Mouse (Mus musculus): ENCODE results near the gene Dnah8. TPM values are rescaled to one million over a fixed set of nuclear protein-coding genes. Genes with fewer than 3 reads are reported as not detected.
"Not testable (repeated sequence)": the region's sequence is repeated elsewhere in the genome, so short reads cannot be mapped to it uniquely, and the experiment has no call there.

Dnah8 gene
- 2.1 and 2.4 TPM in 2 replicates for polyA plus RNA-seq (2014; fragmentation: Nextera tagmentation; extraction: Ambion mirVana)

- not testable (repeated sequence) for DNase-seq; H3K9ac ChIP-seq (replicated peaks; ENCODE audit: low read length)
Measured at GRCm38 (mm10) chr17:30624132-30624531, at the start of gene Dnah8. Gene Dnah8 (plus strand): TSS chr17:30624354.

GRCm38 (mm10) chr17:30574783-30575075 is 49.4 kb upstream of the Dnah8 start:
- Histone ChIP-seq H3K27me3 (ENCODE audit: control insufficient read depth, insufficient read depth, low read length) (no peaks in the 10 kb centered on the region), H3K4me3 (replicated peaks; ENCODE audit: low read depth, low read length) (peak overlapping the region; percentile 68), H3K9ac (replicated peaks; ENCODE audit: low read length) (no peak overlapping the region), H3K4me2 (ENCODE audit: low read length) (peak overlapping the region; percentile 82), H3K27ac (replicated peaks; ENCODE audit: low read depth, low read length) (no peak overlapping the region), H3K4me1 (ENCODE audit: control insufficient read depth, insufficient read depth, low read length) (peaks cover 18% of the 10 kb centered on the region), H3K36me3 (ENCODE audit: control insufficient read depth, insufficient read depth, low read length) (no peaks in the 10 kb centered on the region), H3K9me3 (ENCODE audit: control insufficient read depth, low read length) (no peaks in the 10 kb centered on the region)
- no peak for ATAC-seq (ENCODE audit: low FRiP score, low TSS enrichment)
- DNase-seq: no peak
- WGBS: 81% methylated on average over 8 of the region's 8 CpGs

More at GRCm38 (mm10) chr17:30624132-30624531, at the start of gene Dnah8:
- H3K4me3 ChIP-seq (replicated peaks; ENCODE audit: low read depth, low read length); H3K9me3 ChIP-seq (ENCODE audit: control insufficient read depth, low read length); H3K4me1 ChIP-seq (ENCODE audit: control insufficient read depth, insufficient read depth, low read length); ATAC-seq (ENCODE audit: low FRiP score, low TSS enrichment); H3K27ac ChIP-seq (replicated peaks; ENCODE audit: low read depth, low read length); H3K36me3 ChIP-seq (ENCODE audit: control insufficient read depth, insufficient read depth, low read length); H3K27me3 ChIP-seq (ENCODE audit: control insufficient read depth, insufficient read depth, low read length); H3K4me2 ChIP-seq (ENCODE audit: low read length): not testable (repeated sequence)
- WGBS: no CpG with 5 or more reads among the region's 20 CpGs

- WGBS: 8% methylated on average over 35 of the region's 35 CpGs
- no peaks in the 10 kb centered on the region for H3K27me3 ChIP-seq (ENCODE audit: control insufficient read depth, insufficient read depth, low read length)
- DNase-seq: peak; percentile 6
- H3K4me2 ChIP-seq (ENCODE audit: low read length): peak overlapping the region; percentile 82
- H3K9me3 ChIP-seq (ENCODE audit: control insufficient read depth, low read length): no peaks in the 10 kb centered on the region
- H3K27ac ChIP-seq (replicated peaks; ENCODE audit: low read depth, low read length): peak overlapping the region; percentile 92
- H3K36me3 ChIP-seq (ENCODE audit: control insufficient read depth, insufficient read depth, low read length): no peaks in the 10 kb centered on the region
- peak overlapping the region; percentile 68 for H3K4me3 ChIP-seq (replicated peaks; ENCODE audit: low read depth, low read length)
- peak overlapping the region; percentile 73 for H3K9ac ChIP-seq (replicated peaks; ENCODE audit: low read length)
- peaks cover 18% of the 10 kb centered on the region for H3K4me1 ChIP-seq (ENCODE audit: control insufficient read depth, insufficient read depth, low read length)
- ATAC-seq (ENCODE audit: low FRiP score, low TSS enrichment): peak; percentile 38
Measured at GRCm38 (mm10) chr17:30575121-30575904, 48.8 kb upstream of the Dnah8 start.

GRCm38 (mm10) chr17:30575941-30576773 is 48.0 kb upstream of the Dnah8 start, which contains the start of gene Btbd9:
Gene Btbd9 (minus strand): TSS chr17:30576488.
- Histone ChIP-seq H3K36me3 (ENCODE audit: control insufficient read depth, insufficient read depth, low read length) (no peaks in the 10 kb centered on the region), H3K4me2 (ENCODE audit: low read length) (peak within 1 kb of the TSS; percentile 82), H3K9ac (replicated peaks; ENCODE audit: low read length) (peak within 1 kb of the TSS; percentile 73), H3K27ac (replicated peaks; ENCODE audit: low read depth, low read length) (peak within 1 kb of the TSS; percentile 92), H3K9me3 (ENCODE audit: control insufficient read depth, low read length) (no peaks in the 10 kb centered on the region), H3K27me3 (ENCODE audit: control insufficient read depth, insufficient read depth, low read length) (no peaks in the 10 kb centered on the region), H3K4me1 (ENCODE audit: control insufficient read depth, insufficient read depth, low read length) (peaks cover 18% of the 10 kb centered on the region), H3K4me3 (replicated peaks; ENCODE audit: low read depth, low read length) (peak within 1 kb of the TSS; percentile 68)
- WGBS: under 1% methylated on average over 94 of the region's 94 CpGs
- peak; percentile 93 for ATAC-seq (ENCODE audit: low FRiP score, low TSS enrichment)
- peak; percentile 96 for DNase-seq

GRCm38 (mm10) chr17:30576946-30577345 is 47.2 kb upstream of the Dnah8 start:
- H3K27ac ChIP-seq (replicated peaks; ENCODE audit: low read depth, low read length): peak overlapping the region; percentile 92
- H3K9ac ChIP-seq (replicated peaks; ENCODE audit: low read length): peak overlapping the region; percentile 73
- no peaks in the 10 kb centered on the region for H3K9me3 ChIP-seq (ENCODE audit: control insufficient read depth, low read length)
- no peak for DNase-seq
- H3K27me3 ChIP-seq (ENCODE audit: control insufficient read depth, insufficient read depth, low read length): no peaks in the 10 kb centered on the region
- H3K4me2 ChIP-seq (ENCODE audit: low read length): peak overlapping the region; percentile 82
- H3K36me3 ChIP-seq (ENCODE audit: control insufficient read depth, insufficient read depth, low read length): no peaks in the 10 kb centered on the region
- 67% methylated on average over 12 of the region's 12 CpGs for WGBS
- peaks cover 18% of the 10 kb centered on the region for H3K4me1 ChIP-seq (ENCODE audit: control insufficient read depth, insufficient read depth, low read length)
- H3K4me3 ChIP-seq (replicated peaks; ENCODE audit: low read depth, low read length): peak overlapping the region; percentile 68
- no peak for ATAC-seq (ENCODE audit: low FRiP score, low TSS enrichment)

GRCm38 (mm10) chr17:30580781-30581180 is 43.4 kb upstream of the Dnah8 start:
- Histone ChIP-seq H3K9ac (replicated peaks; ENCODE audit: low read length) (no peak overlapping the region), H3K36me3 (ENCODE audit: control insufficient read depth, insufficient read depth, low read length) (no peaks in the 10 kb centered on the region), H3K4me3 (replicated peaks; ENCODE audit: low read depth, low read length) (no peak overlapping the region), H3K9me3 (ENCODE audit: control insufficient read depth, low read length) (no peaks in the 10 kb centered on the region), H3K4me1 (ENCODE audit: control insufficient read depth, insufficient read depth, low read length) (peaks cover 12% of the 10 kb centered on the region), H3K27me3 (ENCODE audit: control insufficient read depth, insufficient read depth, low read length) (no peaks in the 10 kb centered on the region), H3K27ac (replicated peaks; ENCODE audit: low read depth, low read length) (no peak overlapping the region), H3K4me2 (ENCODE audit: low read length) (no peak overlapping the region)
- ATAC-seq (ENCODE audit: low FRiP score, low TSS enrichment) (no peak), DNase-seq (no peak)
- 78% methylated on average over 1 of the region's 1 CpGs for WGBS

- no peak overlapping the region for H3K27ac ChIP-seq (replicated peaks; ENCODE audit: low read depth, low read length)
- H3K36me3 ChIP-seq (ENCODE audit: control insufficient read depth, insufficient read depth, low read length): no peaks in the 10 kb centered on the region
- DNase-seq: no peak
- H3K9ac ChIP-seq (replicated peaks; ENCODE audit: low read length): no peak overlapping the region
- no peaks in the 10 kb centered on the region for H3K9me3 ChIP-seq (ENCODE audit: control insufficient read depth, low read length)
- no peaks in the 10 kb centered on the region for H3K27me3 ChIP-seq (ENCODE audit: control insufficient read depth, insufficient read depth, low read length)
- H3K4me2 ChIP-seq (ENCODE audit: low read length): no peak overlapping the region
- H3K4me1 ChIP-seq (ENCODE audit: control insufficient read depth, insufficient read depth, low read length): peaks cover 12% of the 10 kb centered on the region
- no peak for ATAC-seq (ENCODE audit: low FRiP score, low TSS enrichment)
- no peak overlapping the region for H3K4me3 ChIP-seq (replicated peaks; ENCODE audit: low read depth, low read length)
- 89% methylated on average over 6 of the region's 6 CpGs for WGBS
Measured at GRCm38 (mm10) chr17:30581201-30581600, 43.0 kb upstream of the Dnah8 start.

GRCm38 (mm10) chr17:30582313-30582712 is 41.8 kb upstream of the Dnah8 start:
- 84% methylated on average over 3 of the region's 3 CpGs for WGBS
- Histone ChIP-seq H3K9me3 (ENCODE audit: control insufficient read depth, low read length) (no peaks in the 10 kb centered on the region), H3K27me3 (ENCODE audit: control insufficient read depth, insufficient read depth, low read length) (no peaks in the 10 kb centered on the region), H3K4me2 (ENCODE audit: low read length) (no peak overlapping the region), H3K9ac (replicated peaks; ENCODE audit: low read length) (no peak overlapping the region), H3K27ac (replicated peaks; ENCODE audit: low read depth, low read length) (no peak overlapping the region), H3K4me1 (ENCODE audit: control insufficient read depth, insufficient read depth, low read length) (peaks cover 6% of the 10 kb centered on the region), H3K36me3 (ENCODE audit: control insufficient read depth, insufficient read depth, low read length) (no peaks in the 10 kb centered on the region), H3K4me3 (replicated peaks; ENCODE audit: low read depth, low read length) (no peak overlapping the region)
- ATAC-seq (ENCODE audit: low FRiP score, low TSS enrichment) (no peak), DNase-seq (no peak)
